Mouse (Mus musculus) adrenal gland, postnatal 25 days (tissue): ENCODE data around the gene Gm45521. TPM values are rescaled to one million over a fixed set of nuclear protein-coding genes. Genes with fewer than 3 reads are reported as not detected.
"Not testable (repeated sequence)": the region's sequence is repeated elsewhere in the genome, so short reads cannot be mapped to it uniquely, and the experiment has no call there.

Experiments
- DNase-seq: peaks from one replicate; pipeline ENCODE4 v3.0.0; 2021; ENCODE audit warnings: mixed read lengths
- total RNA-seq: library from RNA; stranded (reverse); gene quantifications from 2 replicates; pipeline ENCODE4 v1.2.3, GENCODE M21; 2021

Gm45521 gene
- total RNA-seq, 1 experiment from 2014 or later, result not detected

- no peak for DNase-seq
Measured at GRCm38 (mm10) chr14:8000247-8000646, 43.2 kb downstream of the Gm45521 start.

GRCm38 (mm10) chr14:8000831-8001685, 44.0 kb downstream of the Gm45521 start:
- no peak for DNase-seq

GRCm38 (mm10) chr14:8002432-8003092, 45.5 kb downstream of the Gm45521 start, which contains the start of gene Abhd6:
Gene Abhd6, plus strand, starts transcription at chr14:8002902.
- peak; percentile 90 for DNase-seq

GRCm38 (mm10) chr14:8003093-8003670, 46.1 kb downstream of the Gm45521 start:
- DNase-seq, result peak; percentile 65

GRCm38 (mm10) chr14:8003727-8004670, 46.9 kb downstream of the Gm45521 start:
- peak; percentile 13 for DNase-seq

- not testable (repeated sequence) for DNase-seq
Measured at GRCm38 (mm10) chr14:8006061-8006460, 49.0 kb downstream of the Gm45521 start.

- DNase-seq, result peak; percentile 32
Measured at GRCm38 (mm10) chr14:8007084-8007483, 50.0 kb downstream of the Gm45521 start.

- DNase-seq, result no peak
Measured at GRCm38 (mm10) chr14:8007486-8007885, 50.4 kb downstream of the Gm45521 start.

- no peak for DNase-seq
Measured at GRCm38 (mm10) chr14:8007923-8008322, 50.8 kb downstream of the Gm45521 start.

Other genes with a start within 250 kb of the Gm45521 start
- not detected in 2 replicates for gene Gm26661, start 165.7 kb upstream of the Gm45521 start, total RNA-seq
- 44.3 and 47.9 TPM in 2 replicates for gene Flnb, start 139.3 kb upstream of the Gm45521 start, total RNA-seq
- 0.33 and 0.39 TPM in 2 replicates for gene Dnase1l3, start 37.3 kb downstream of the Gm45521 start, total RNA-seq
- 90.3 and 96.4 TPM in 2 replicates for gene Abhd6, start 45.6 kb downstream of the Gm45521 start, total RNA-seq
- gene Rpp14, start 123.1 kb downstream of the Gm45521 start, total RNA-seq, result 36.2 and 38.2 TPM in 2 replicates
- gene Pxk, start 140.9 kb downstream of the Gm45521 start, total RNA-seq, result 52.8 and 78.7 TPM in 2 replicates
- 313 and 323 TPM in 2 replicates for gene Pdhb, start 215.7 kb downstream of the Gm45521 start, total RNA-seq